Mouse (Mus musculus): Measurements from ENCODE around the gene Epb41l2.

GRCm38 (mm10) chr10:25383171-25383570 lies 23.6 kb downstream of the Epb41l2 start:
- TF ChIP-seq CTCF (IDR thresholded peaks at IDR 0.05; ENCODE audit: borderline replicate concordance, control insufficient read depth, extremely low read depth, insufficient read depth, low read length, poor library complexity) (no peak), POLR2A (IDR thresholded peaks at IDR 0.05; ENCODE audit: control insufficient read depth, extremely low read depth, insufficient read depth, low read length, poor library complexity) (no peak)
